Mouse (Mus musculus): ENCODE measurements around the gene Klrc1. TPM values are rescaled to one million over a fixed set of nuclear protein-coding genes. Genes with fewer than 3 reads are reported as not detected.

Klrc1 gene
- polyA plus RNA-seq, 1 experiment from 2014 or later, result 0.07 TPM

Other genes with a start within 250 kb of the Klrc1 start
- 0.12 to 0.80 TPM (median 0.65 TPM) in 3 replicates for gene Clec1a, start 227.0 kb downstream of the Klrc1 start, polyA plus RNA-seq (2018)
- 0.28 to 0.32 TPM (median 0.30 TPM) in 3 replicates for gene Olr1, start 171.8 kb downstream of the Klrc1 start, polyA plus RNA-seq (2018)
- not detected in 3 replicates for gene Tmem52b, start 166.4 kb downstream of the Klrc1 start, polyA plus RNA-seq (2018)
- gene Gabarapl1, start 145.8 kb downstream of the Klrc1 start, polyA plus RNA-seq (2018), result 89.2 to 276 TPM (median 184 TPM) in 3 replicates
- gene Klre1, start 101.1 kb downstream of the Klrc1 start, polyA plus RNA-seq (2018), result not detected in 3 replicates
- 0.64 to 1.4 TPM (median 0.66 TPM) in 3 replicates for gene Klrd1, start 87.2 kb downstream of the Klrc1 start, polyA plus RNA-seq (2018)
- 0.21 to 2.0 TPM (median 1.7 TPM) in 3 replicates for gene Klrk1, start 55.1 kb downstream of the Klrc1 start, polyA plus RNA-seq (2018)
- not detected in 3 replicates for gene Klrc3, start 35.6 kb downstream of the Klrc1 start, polyA plus RNA-seq (2018)
- not detected in 3 replicates for gene Klrc2, start 18.3 kb downstream of the Klrc1 start, polyA plus RNA-seq (2018)
- not detected in 3 replicates for gene Klri1, start 38.2 kb upstream of the Klrc1 start, polyA plus RNA-seq (2018)
- 0.07 TPM in 1 of 3 replicates, not detected in the others for gene Klri2, start 61.5 kb upstream of the Klrc1 start, polyA plus RNA-seq (2018)
- not detected in 3 replicates for gene Gm156, start 105.3 kb upstream of the Klrc1 start, polyA plus RNA-seq (2018)
- not detected in 3 replicates for gene Gm17631, start 183.7 kb upstream of the Klrc1 start, polyA plus RNA-seq (2018)
- 0.98 to 1.4 TPM in 2 of 3 replicates, not detected in the other for gene Klra17, start 197.7 kb upstream of the Klrc1 start, polyA plus RNA-seq (2018)
- not detected in 3 replicates for gene Klra5, start 238.7 kb upstream of the Klrc1 start, polyA plus RNA-seq (2018)

Data from macrophage (primary cell).